Mouse (Mus musculus): ENCODE data around the gene Tlr3. TPM values are rescaled to one million over a fixed set of nuclear protein-coding genes. Genes with fewer than 3 reads are reported as not detected.

Gene Tlr3
- polyA plus RNA-seq, 1 experiment from 2014 or later, result 3.3 TPM

GRCm38 (mm10) chr8:45414965-45415364 is 4.1 kb upstream of the Tlr3 start:
- no peak for ATAC-seq (ENCODE audit: insufficient number of reproducible peaks, insufficient read depth, low FRiP score, low read depth)
- 74% methylated on average over 7 of the region's 7 CpGs for WGBS

GRCm38 (mm10) chr8:45410146-45410880 is 567 bp downstream of the Tlr3 start:
- WGBS, result 11% methylated on average over 18 of the region's 18 CpGs
- Histone ChIP-seq H3K27me3 (ENCODE audit: control insufficient read depth, insufficient read depth, low read length) (no peaks in the 10 kb centered on the region), H3K4me3 (ENCODE audit: control insufficient read depth in 1 of 2, insufficient read depth in 1 of 2, low read depth in 1 of 2, low read length in 2 of 2) (peak overlapping the region; percentile 32 to 60), H3K27ac (replicated peaks in 1 of 2; ENCODE audit: control insufficient read depth in 1 of 2, insufficient read depth in 1 of 2, low read depth in 2 of 2, low read length in 2 of 2) (peak overlapping the region; percentile 30 to 85), H3K36me3 (ENCODE audit: control insufficient read depth, insufficient read depth, low read length) (no peaks in the 10 kb centered on the region), H3K4me2 (ENCODE audit: low read length) (peak overlapping the region; percentile 60), H3K9ac (ENCODE audit: low read length) (peak overlapping the region; percentile 25), H3K9me3 (ENCODE audit: control insufficient read depth, low read length) (no peaks in the 10 kb centered on the region), H3K4me1 (ENCODE audit: control insufficient read depth in 2 of 2, insufficient read depth in 2 of 2, low read length in 2 of 2) (peaks cover 0 to 3% of the 10 kb centered on the region in 2 experiments; a peak in 1 of 4 replicates)
- ATAC-seq (ENCODE audit: insufficient number of reproducible peaks, insufficient read depth, low FRiP score, low read depth), result peak; percentile 92

More at GRCm38 (mm10) chr8:45414965-45415364, 4.1 kb upstream of the Tlr3 start:
- H3K4me1 ChIP-seq (ENCODE audit: control insufficient read depth in 2 of 2, insufficient read depth in 2 of 2, low read length in 2 of 2), result peaks cover 2 to 4% of the 10 kb centered on the region in 2 experiments; a peak in 3 of 4 replicates
- no peaks in the 10 kb centered on the region for H3K36me3 ChIP-seq (ENCODE audit: control insufficient read depth, insufficient read depth, low read length)
- no peaks in the 10 kb centered on the region for H3K9me3 ChIP-seq (ENCODE audit: control insufficient read depth, low read length)
- no peak overlapping the region for H3K4me3 ChIP-seq (ENCODE audit: control insufficient read depth in 1 of 2, insufficient read depth in 1 of 2, low read depth in 1 of 2, low read length in 2 of 2)
- H3K27me3 ChIP-seq (ENCODE audit: control insufficient read depth, insufficient read depth, low read length), result no peaks in the 10 kb centered on the region
- H3K27ac ChIP-seq (replicated peaks in 1 of 2; ENCODE audit: control insufficient read depth in 1 of 2, insufficient read depth in 1 of 2, low read depth in 2 of 2, low read length in 2 of 2), result no peak overlapping the region; a peak in 1 of 4 replicates
- no peak overlapping the region for H3K9ac ChIP-seq (ENCODE audit: low read length)
- H3K4me2 ChIP-seq (ENCODE audit: low read length), result no peak overlapping the region

- H3K4me1 ChIP-seq (ENCODE audit: control insufficient read depth in 2 of 2, insufficient read depth in 2 of 2, low read length in 2 of 2), result peaks cover 0 to 3% of the 10 kb centered on the region in 2 experiments; a peak in 1 of 4 replicates
- WGBS, result 43% methylated on average over 4 of the region's 4 CpGs
- peak overlapping the region; percentile 60 for H3K4me2 ChIP-seq (ENCODE audit: low read length)
- peak overlapping the region; percentile 30 to 85; a peak in 2 of 4 replicates for H3K27ac ChIP-seq (replicated peaks in 1 of 2; ENCODE audit: control insufficient read depth in 1 of 2, insufficient read depth in 1 of 2, low read depth in 2 of 2, low read length in 2 of 2)
- H3K36me3 ChIP-seq (ENCODE audit: control insufficient read depth, insufficient read depth, low read length), result no peaks in the 10 kb centered on the region
- H3K9ac ChIP-seq (ENCODE audit: low read length), result peak overlapping the region; percentile 25
- H3K27me3 ChIP-seq (ENCODE audit: control insufficient read depth, insufficient read depth, low read length), result no peaks in the 10 kb centered on the region
- H3K9me3 ChIP-seq (ENCODE audit: control insufficient read depth, low read length), result no peaks in the 10 kb centered on the region
- peak overlapping the region; percentile 32 to 60 for H3K4me3 ChIP-seq (ENCODE audit: control insufficient read depth in 1 of 2, insufficient read depth in 1 of 2, low read depth in 1 of 2, low read length in 2 of 2)
- ATAC-seq (ENCODE audit: insufficient number of reproducible peaks, insufficient read depth, low FRiP score, low read depth), result peak; percentile 32
Observed at GRCm38 (mm10) chr8:45409702-45410101, 1.2 kb downstream of the Tlr3 start.

GRCm38 (mm10) chr8:45383250-45383649 is 27.6 kb downstream of the Tlr3 start:
- 19% methylated on average over 1 of the region's 1 CpGs for WGBS
- ATAC-seq (ENCODE audit: insufficient number of reproducible peaks, insufficient read depth, low FRiP score, low read depth), result no peak
- H3K4me2 ChIP-seq (ENCODE audit: low read length), result no peak overlapping the region

GRCm38 (mm10) chr8:45381963-45382347 is 28.9 kb downstream of the Tlr3 start, which contains the start of gene Fam149a:
Fam149a (minus strand) TSS chr8:45382291.
- peaks cover 15% of the 10 kb centered on the region; the same call in 1 of the 2 replicates for H3K27me3 ChIP-seq (ENCODE audit: control insufficient read depth, insufficient read depth, low read length)
- no peaks in the 10 kb centered on the region for H3K9me3 ChIP-seq (ENCODE audit: control insufficient read depth, low read length)
- ATAC-seq (ENCODE audit: insufficient number of reproducible peaks, insufficient read depth, low FRiP score, low read depth), result no peak
- peak within 1 kb of the TSS; percentile 51 for H3K9ac ChIP-seq (ENCODE audit: low read length)
- peaks cover 6 to 11% of the 10 kb centered on the region in 2 experiments; a peak in 3 of 4 replicates for H3K4me1 ChIP-seq (ENCODE audit: control insufficient read depth in 2 of 2, insufficient read depth in 2 of 2, low read length in 2 of 2)
- H3K4me2 ChIP-seq (ENCODE audit: low read length), result peak within 1 kb of the TSS; percentile 81
- 5% methylated on average over 6 of the region's 6 CpGs for WGBS
- peak within 1 kb of the TSS; percentile 30 to 39 for H3K4me3 ChIP-seq (ENCODE audit: control insufficient read depth in 1 of 2, insufficient read depth in 1 of 2, low read depth in 1 of 2, low read length in 2 of 2)
- H3K36me3 ChIP-seq (ENCODE audit: control insufficient read depth, insufficient read depth, low read length), result no peaks in the 10 kb centered on the region
- H3K27ac ChIP-seq (replicated peaks in 1 of 2; ENCODE audit: control insufficient read depth in 1 of 2, insufficient read depth in 1 of 2, low read depth in 2 of 2, low read length in 2 of 2), result no peak within 1 kb of the TSS

More at GRCm38 (mm10) chr8:45383250-45383649, 27.6 kb downstream of the Tlr3 start:
- Histone ChIP-seq H3K9ac (ENCODE audit: low read length) (no peak overlapping the region), H3K27me3 (ENCODE audit: control insufficient read depth, insufficient read depth, low read length) (peaks cover 15% of the 10 kb centered on the region; the same call in 1 of the 2 replicates), H3K36me3 (ENCODE audit: control insufficient read depth, insufficient read depth, low read length) (no peaks in the 10 kb centered on the region), H3K27ac (replicated peaks in 1 of 2; ENCODE audit: control insufficient read depth in 1 of 2, insufficient read depth in 1 of 2, low read depth in 2 of 2, low read length in 2 of 2) (no peak overlapping the region), H3K4me3 (ENCODE audit: control insufficient read depth in 1 of 2, insufficient read depth in 1 of 2, low read depth in 1 of 2, low read length in 2 of 2) (no peak overlapping the region), H3K4me1 (ENCODE audit: control insufficient read depth in 2 of 2, insufficient read depth in 2 of 2, low read length in 2 of 2) (peaks cover 6 to 11% of the 10 kb centered on the region in 2 experiments; a peak in 3 of 4 replicates), H3K9me3 (ENCODE audit: control insufficient read depth, low read length) (no peaks in the 10 kb centered on the region)

GRCm38 (mm10) chr8:45381075-45381962 is 29.6 kb downstream of the Tlr3 start:
- peak overlapping the region; percentile 30 to 39 for H3K4me3 ChIP-seq (ENCODE audit: control insufficient read depth in 1 of 2, insufficient read depth in 1 of 2, low read depth in 1 of 2, low read length in 2 of 2)
- ATAC-seq (ENCODE audit: insufficient number of reproducible peaks, insufficient read depth, low FRiP score, low read depth), result 0 out of 2 replicates have a peak, but pooled peaks have one; percentile 9
- under 1% methylated on average over 38 of the region's 38 CpGs for WGBS

GRCm38 (mm10) chr8:45380598-45380997 is 30.3 kb downstream of the Tlr3 start:
- peak overlapping the region; percentile 81 for H3K4me2 ChIP-seq (ENCODE audit: low read length)
- H3K9ac ChIP-seq (ENCODE audit: low read length), result no peak overlapping the region
- 21% methylated on average over 4 of the region's 4 CpGs for WGBS
- peaks cover 15% of the 10 kb centered on the region; the same call in 1 of the 2 replicates for H3K27me3 ChIP-seq (ENCODE audit: control insufficient read depth, insufficient read depth, low read length)
- H3K4me1 ChIP-seq (ENCODE audit: control insufficient read depth in 2 of 2, insufficient read depth in 2 of 2, low read length in 2 of 2), result peaks cover 6 to 11% of the 10 kb centered on the region in 2 experiments; a peak in 3 of 4 replicates
- no peaks in the 10 kb centered on the region for H3K9me3 ChIP-seq (ENCODE audit: control insufficient read depth, low read length)
- no peaks in the 10 kb centered on the region for H3K36me3 ChIP-seq (ENCODE audit: control insufficient read depth, insufficient read depth, low read length)
- no peak overlapping the region for H3K27ac ChIP-seq (replicated peaks in 1 of 2; ENCODE audit: control insufficient read depth in 1 of 2, insufficient read depth in 1 of 2, low read depth in 2 of 2, low read length in 2 of 2)
- no peak for ATAC-seq (ENCODE audit: insufficient number of reproducible peaks, insufficient read depth, low FRiP score, low read depth)
- no peak overlapping the region for H3K4me3 ChIP-seq (ENCODE audit: control insufficient read depth in 1 of 2, insufficient read depth in 1 of 2, low read depth in 1 of 2, low read length in 2 of 2)

More at GRCm38 (mm10) chr8:45381075-45381962, 29.6 kb downstream of the Tlr3 start:
- Histone ChIP-seq H3K36me3 (ENCODE audit: control insufficient read depth, insufficient read depth, low read length) (no peaks in the 10 kb centered on the region), H3K9ac (ENCODE audit: low read length) (peak overlapping the region; percentile 51), H3K4me2 (ENCODE audit: low read length) (peak overlapping the region; percentile 81), H3K9me3 (ENCODE audit: control insufficient read depth, low read length) (no peaks in the 10 kb centered on the region), H3K27me3 (ENCODE audit: control insufficient read depth, insufficient read depth, low read length) (peaks cover 15% of the 10 kb centered on the region; the same call in 1 of the 2 replicates), H3K4me1 (ENCODE audit: control insufficient read depth in 2 of 2, insufficient read depth in 2 of 2, low read length in 2 of 2) (peaks cover 6 to 11% of the 10 kb centered on the region in 2 experiments; a peak in 3 of 4 replicates), H3K27ac (replicated peaks in 1 of 2; ENCODE audit: control insufficient read depth in 1 of 2, insufficient read depth in 1 of 2, low read depth in 2 of 2, low read length in 2 of 2) (no peak overlapping the region)
